Mouse (Mus musculus) spleen, adult 12 weeks (tissue): ENCODE results near the gene Tap1.
A peak's percentile ranks its signal among the peaks of the same experiment; 100 is the strongest.

Experiments
- DNase-seq: peaks from one replicate; pipeline ENCODE4 v3.0.0; 2022; ENCODE audit warnings: low spot score

Tap1 gene

DNA sequence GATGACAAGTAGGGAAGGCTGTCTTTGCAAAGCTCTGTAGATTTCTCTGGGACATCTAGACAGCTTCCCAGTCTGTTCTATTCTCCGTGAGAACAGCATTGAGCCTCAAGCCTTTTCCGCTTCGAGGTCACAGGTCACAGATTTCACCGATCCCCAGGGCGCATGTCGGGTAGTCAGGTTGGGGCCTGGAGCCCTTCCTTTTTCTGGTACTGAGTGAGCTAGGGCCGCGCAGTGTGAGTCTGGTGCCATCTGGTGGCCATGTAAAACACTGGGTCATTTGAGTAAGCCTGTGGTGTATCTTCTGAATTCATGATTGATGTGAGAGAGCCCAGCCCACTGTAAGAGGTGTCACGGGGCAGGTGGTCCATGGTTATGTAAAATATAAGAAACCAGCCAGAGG is 47.6 kb downstream of the Tap1 start:
- DNase-seq = peak; percentile 72

GRCm38 (mm10) chr17:34236691-34237090 is 49.3 kb downstream of the Tap1 start:
- DNase-seq = no peak

DNA sequence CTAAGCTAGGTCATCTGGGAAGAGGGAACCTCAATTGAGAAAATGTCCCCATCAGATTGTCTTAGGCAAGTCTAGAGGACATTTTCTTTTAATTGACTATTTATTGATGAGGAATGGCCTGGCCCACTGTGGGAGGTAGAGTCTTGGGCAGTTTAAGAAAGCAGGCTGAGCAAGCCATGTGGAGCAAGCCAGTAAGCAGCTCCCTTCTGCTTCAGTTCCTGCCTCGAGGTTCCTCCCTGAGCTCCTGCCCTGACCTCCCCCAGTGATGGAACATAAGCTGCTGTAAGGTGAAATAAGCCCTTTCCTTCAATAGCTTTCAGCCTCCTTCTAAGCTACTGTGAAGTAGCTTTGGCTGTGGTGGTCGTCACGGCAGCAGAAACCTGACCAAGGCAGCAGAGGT is 50.4 kb downstream of the Tap1 start:
- no peak for DNase-seq

DNA sequence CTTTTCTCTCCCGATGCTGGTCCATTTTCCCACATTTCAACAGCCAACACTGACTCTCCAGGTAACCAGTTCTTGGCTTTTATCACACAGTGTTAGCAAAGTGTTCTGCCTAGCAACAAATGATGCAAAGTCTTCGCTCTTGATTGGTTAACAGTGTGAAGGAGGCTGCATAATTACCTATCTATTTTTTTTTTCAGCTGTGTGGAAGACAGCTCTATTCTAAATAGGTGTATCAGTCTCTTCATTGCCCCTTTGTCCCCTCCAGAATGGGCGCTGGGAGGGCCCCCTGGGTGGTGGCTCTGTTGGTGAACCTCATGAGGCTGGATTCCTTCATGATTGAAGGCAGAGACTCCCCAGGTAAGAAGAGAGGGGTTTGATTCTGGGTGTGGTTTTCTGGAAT is 51.4 kb downstream of the Tap1 start, which contains the start of gene H2-Ob:
H2-Ob (plus strand) TSS at position 198 of the 400 bp plus-strand sequence.
- peak; percentile 28 for DNase-seq

- peak; percentile 44 for DNase-seq
Observed at GRCm38 (mm10) chr17:34239601-34240041, 52.3 kb downstream of the Tap1 start.

GRCm38 (mm10) chr17:34240366-34240765 is 53.0 kb downstream of the Tap1 start:
- no peak for DNase-seq

DNA sequence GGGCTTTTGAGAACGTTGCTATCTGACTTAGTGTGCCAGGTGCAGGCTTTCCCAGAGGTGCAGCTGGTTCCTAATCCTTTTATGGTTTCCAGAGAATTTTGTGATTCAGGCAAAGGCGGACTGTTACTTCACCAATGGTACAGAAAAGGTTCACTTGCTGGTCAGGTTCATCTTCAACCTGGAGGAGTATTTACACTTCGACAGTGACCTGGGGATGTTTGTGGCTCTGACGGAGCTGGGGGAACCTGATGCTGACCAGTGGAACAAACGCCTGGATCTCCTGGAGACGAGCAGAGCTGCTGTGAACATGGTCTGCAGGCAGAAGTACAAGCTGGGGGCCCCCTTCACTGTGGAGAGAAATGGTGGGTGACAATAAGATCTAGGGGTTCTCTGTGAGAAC is 53.6 kb downstream of the Tap1 start:
- DNase-seq = no peak

- DNase-seq = no peak
Observed at GRCm38 (mm10) chr17:34244656-34245055, 57.3 kb downstream of the Tap1 start.
